Mouse (Mus musculus): ENCODE data around the gene Dcst2.
A peak's percentile ranks its signal among the peaks of the same experiment; 100 is the strongest.

Dcst2 gene

GRCm38 (mm10) chr3:89331561-89331960 is 30.2 kb upstream of the Dcst2 start:
- DNase-seq (ENCODE audit: low spot score) = no peak

- DNase-seq (ENCODE audit: low spot score) = no peak
Measured at GRCm38 (mm10) chr3:89332013-89332412, 29.8 kb upstream of the Dcst2 start.

- DNase-seq (ENCODE audit: low spot score) = no peak
Measured at GRCm38 (mm10) chr3:89332476-89332875, 29.3 kb upstream of the Dcst2 start.

GRCm38 (mm10) chr3:89333053-89333452 is 28.7 kb upstream of the Dcst2 start:
- no peak for DNase-seq (ENCODE audit: low spot score)

GRCm38 (mm10) chr3:89336529-89336928 is 25.2 kb upstream of the Dcst2 start:
- DNase-seq (ENCODE audit: low spot score) = no peak

- peak; percentile 64 for DNase-seq (ENCODE audit: low spot score)
Measured at GRCm38 (mm10) chr3:89337062-89337720, 24.6 kb upstream of the Dcst2 start.

GRCm38 (mm10) chr3:89337721-89338578 is 23.8 kb upstream of the Dcst2 start, which contains the start of gene Efna4:
Gene Efna4, minus strand, starts transcription at chr3:89338028.
- DNase-seq (ENCODE audit: low spot score) = peak; percentile 90

GRCm38 (mm10) chr3:89339416-89339815 is 22.4 kb upstream of the Dcst2 start:
- peak; percentile 90 for DNase-seq (ENCODE audit: low spot score)

GRCm38 (mm10) chr3:89340465-89340864 is 21.3 kb upstream of the Dcst2 start:
- peak; percentile 94 for DNase-seq (ENCODE audit: low spot score)

GRCm38 (mm10) chr3:89341794-89342193 is 20.0 kb upstream of the Dcst2 start:
- DNase-seq (ENCODE audit: low spot score) = no peak

- DNase-seq (ENCODE audit: low spot score) = no peak
Measured at GRCm38 (mm10) chr3:89343279-89343678, 18.5 kb upstream of the Dcst2 start.

- no peak for DNase-seq (ENCODE audit: low spot score)
Measured at GRCm38 (mm10) chr3:89346815-89347540, 14.8 kb upstream of the Dcst2 start.

- no peak for DNase-seq (ENCODE audit: low spot score)
Measured at GRCm38 (mm10) chr3:89347916-89348315, 13.9 kb upstream of the Dcst2 start.

GRCm38 (mm10) chr3:89348911-89349868 is 12.6 kb upstream of the Dcst2 start:
- DNase-seq (ENCODE audit: low spot score) = peak; percentile 64

GRCm38 (mm10) chr3:89349869-89350501 is 11.8 kb upstream of the Dcst2 start, which contains the start of gene Adam15:
Gene Adam15, minus strand, starts transcription at chr3:89349996.
- peak; percentile 90 for DNase-seq (ENCODE audit: low spot score)

GRCm38 (mm10) chr3:89351271-89351670 is 10.5 kb upstream of the Dcst2 start:
- DNase-seq (ENCODE audit: low spot score) = no peak

GRCm38 (mm10) chr3:89354816-89355511 is 6.8 kb upstream of the Dcst2 start:
- DNase-seq (ENCODE audit: low spot score) = peak; percentile 91

GRCm38 (mm10) chr3:89355512-89355902 is 6.3 kb upstream of the Dcst2 start:
- no peak for DNase-seq (ENCODE audit: low spot score)

GRCm38 (mm10) chr3:89356029-89356428 is 5.7 kb upstream of the Dcst2 start:
- no peak for DNase-seq (ENCODE audit: low spot score)

GRCm38 (mm10) chr3:89359630-89360029 is 2.1 kb upstream of the Dcst2 start:
- no peak for DNase-seq (ENCODE audit: low spot score)

Measured in embryo, embryonic 10.5 days (tissue).